Mouse (Mus musculus) hindbrain, postnatal 0 days (tissue): ENCODE results near the gene Ndufc1. TPM values are rescaled to one million over a fixed set of nuclear protein-coding genes. Genes with fewer than 3 reads are reported as not detected.
A peak's percentile ranks its signal among the peaks of the same experiment; 100 is the strongest.

Experiments
- ATAC-seq: fragments of 200-750 bp; cut with Nextera tagmentation; 2 replicates; pipeline ENCODE4 v1.8.0; 2017; ENCODE audit warnings: mild to moderate bottlenecking, moderate TSS enrichment, moderate library complexity
- DNase-seq: peaks from one replicate; pipeline ENCODE4 v3.0.0-alpha.2; 2015; ENCODE audit warnings: low spot score
- H3K27ac ChIP-seq: fragments of 300-500 bp; sonication (generic); 2 replicates; pipeline ENCODE4 v1.5.1; 2014; ENCODE audit warnings: mild to moderate bottlenecking
- H3K27me3 ChIP-seq: fragments of 300-500 bp; sonication (generic); 2 replicates; pipeline ENCODE4 v1.6.1; 2014; ENCODE audit warnings: low read length, mixed read lengths; ENCODE audit not compliant: insufficient read depth
- H3K36me3 ChIP-seq: fragments of 300-500 bp; sonication (generic); 2 replicates; pipeline ENCODE4 v1.6.1; 2014; ENCODE audit warnings: low read length, mixed read lengths; ENCODE audit not compliant: insufficient read depth
- H3K4me1 ChIP-seq: fragments of 300-500 bp; sonication (generic); 2 replicates; pipeline ENCODE4 v1.6.1; 2014; ENCODE audit warnings: antibody characterized with exemption, low read length, mixed read lengths; ENCODE audit not compliant: insufficient read depth
- H3K4me2 ChIP-seq: fragments of 300-500 bp; sonication (generic); 2 replicates; pipeline ENCODE4 v1.6.1; 2014; ENCODE audit warnings: low read depth, mild to moderate bottlenecking, low read length, moderate library complexity, mixed read lengths
- H3K4me3 ChIP-seq: fragments of 300-500 bp; sonication (generic); 2 replicates; pipeline ENCODE4 v1.5.1; 2014; ENCODE audit warnings: low read length
- H3K9ac ChIP-seq: fragments of 300-500 bp; sonication (generic); replicated peaks from 2 replicates; pipeline ENCODE4 v1.6.1; 2014; ENCODE audit warnings: mild to moderate bottlenecking, low read length, moderate library complexity, mixed read lengths
- H3K9me3 ChIP-seq: fragments of 300-500 bp; sonication (generic); 2 replicates; pipeline ENCODE4 v1.6.1; 2016; ENCODE audit warnings: low read length, mixed read lengths
- CTCF ChIP-seq: IDR thresholded peaks from 2 replicates; pipeline ENCODE4 v1.5.1; 2016; ENCODE audit warnings: antibody characterized with exemption, control low read depth, low read depth
- WGBS: fragments of 180-500 bp; shearing (Covaris S2); extraction: QIAGEN DNeasy Blood & Tissue Kit; methylation state at CpG from one replicate; pipeline ENCODE4 v1.1.7; 2014; 5-methylcytosine and 5-hydroxymethylcytosine counted together
- polyA plus RNA-seq: library from polyadenylated mRNA; unstranded; fragments of >200 nt; fragmentation: Nextera tagmentation; extraction: Ambion mirVana; gene quantifications from 2 replicates; pipeline ENCODE4 v1.2.1, GENCODE M21; 2015
- total RNA-seq: library from RNA; depleted of rRNA; stranded (reverse); fragments of >200 nt; gene quantifications from 2 replicates; pipeline ENCODE4 v1.2.3, GENCODE M21; 2014

Gene Ndufc1
- total and polyA plus RNA-seq, 2 experiments from 2014 or later, result 33.4 to 1,023 TPM

- no peaks in the 10 kb centered on the region for H3K4me1 ChIP-seq
- peak; percentile 23 for DNase-seq
- no peak for ATAC-seq
- no peaks in the 10 kb centered on the region for H3K9me3 ChIP-seq
- WGBS, result 54% methylated on average over 5 of the region's 5 CpGs
- no peak overlapping the region for H3K9ac ChIP-seq
- H3K36me3 ChIP-seq, result no peaks in the 10 kb centered on the region
- H3K27ac ChIP-seq, result no peak overlapping the region
- H3K4me2 ChIP-seq, result no peak overlapping the region
- TF ChIP-seq CTCF, result no peak
- H3K27me3 ChIP-seq, result no peaks in the 10 kb centered on the region
- no peak overlapping the region for H3K4me3 ChIP-seq
Observed at GRCm38 (mm10) chr3:51379786-51380659, 28.8 kb downstream of the Ndufc1 start.

DNA sequence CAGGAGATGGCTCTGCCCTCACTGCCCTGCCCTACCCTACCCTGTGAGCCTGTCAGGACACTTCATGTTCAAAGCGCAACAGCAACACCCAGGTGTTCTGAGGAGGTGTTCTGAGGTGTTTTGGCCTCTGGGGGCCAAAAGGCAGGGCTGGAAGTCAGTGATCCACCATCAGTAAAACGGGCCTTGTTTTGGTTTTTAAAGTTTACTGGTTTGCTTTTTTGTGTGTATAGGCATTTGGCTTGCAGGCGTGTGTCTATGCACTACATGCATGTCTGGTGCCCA is 30.2 kb downstream of the Ndufc1 start:
- H3K36me3 ChIP-seq, result no peaks in the 10 kb centered on the region
- no peaks in the 10 kb centered on the region for H3K4me1 ChIP-seq
- WGBS, result 87% methylated on average over 3 of the region's 3 CpGs
- no peaks in the 10 kb centered on the region for H3K9me3 ChIP-seq
- peak overlapping the region; percentile 46 for H3K4me2 ChIP-seq
- H3K27me3 ChIP-seq, result no peaks in the 10 kb centered on the region
- ATAC-seq, result no peak
- DNase-seq, result no peak
- H3K27ac ChIP-seq, result no peak overlapping the region
- no peak overlapping the region for H3K4me3 ChIP-seq
- TF ChIP-seq CTCF, result no peak
- no peak overlapping the region for H3K9ac ChIP-seq

- DNase-seq (peak; percentile 73), ATAC-seq (no peak)
- H3K27ac ChIP-seq, result no peak overlapping the region
- peak; percentile 67 for TF ChIP-seq CTCF
- no peaks in the 10 kb centered on the region for H3K9me3 ChIP-seq
- H3K9ac ChIP-seq, result no peak overlapping the region
- H3K4me2 ChIP-seq, result peak overlapping the region; percentile 46
- no peaks in the 10 kb centered on the region for H3K4me1 ChIP-seq
- no peaks in the 10 kb centered on the region for H3K27me3 ChIP-seq
- 46% methylated on average over 31 of the region's 31 CpGs for WGBS
- no peaks in the 10 kb centered on the region for H3K36me3 ChIP-seq
- H3K4me3 ChIP-seq, result peak overlapping the region; percentile 21
Observed at GRCm38 (mm10) chr3:51377878-51378664, 30.7 kb downstream of the Ndufc1 start.

- H3K9ac ChIP-seq, result no peak overlapping the region
- 84% methylated on average over 19 of the region's 19 CpGs for WGBS
- H3K4me1 ChIP-seq, result no peaks in the 10 kb centered on the region
Observed at GRCm38 (mm10) chr3:51375307-51376265, 33.2 kb downstream of the Ndufc1 start.

DNA sequence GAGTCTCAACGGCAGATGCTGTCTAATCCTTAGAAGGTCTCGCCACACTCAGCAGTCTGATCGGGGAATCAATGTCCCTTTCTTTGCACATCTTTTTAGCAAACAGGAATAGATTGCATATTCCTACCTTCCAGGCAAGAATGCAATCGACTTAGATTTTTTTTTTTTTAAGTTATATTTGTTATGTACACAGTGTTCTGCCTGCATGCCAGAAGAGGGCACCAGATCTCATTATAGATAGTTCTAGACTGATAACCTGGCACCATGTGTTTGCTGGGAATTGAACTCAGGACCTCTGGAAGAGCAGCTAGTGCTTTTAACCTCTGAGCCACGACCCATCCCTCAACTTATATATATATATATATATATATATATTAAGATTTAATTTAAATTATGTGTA is 35.2 kb downstream of the Ndufc1 start:
- Histone ChIP-seq H3K9ac (no peak overlapping the region), H3K9me3 (no peaks in the 10 kb centered on the region), H3K27ac (no peak overlapping the region), H3K36me3 (no peaks in the 10 kb centered on the region), H3K4me1 (no peaks in the 10 kb centered on the region), H3K27me3 (no peaks in the 10 kb centered on the region), H3K4me3 (no peak overlapping the region), H3K4me2 (no peak overlapping the region)
- ATAC-seq, result no peak
- DNase-seq, result no peak
- 78% methylated on average over 5 of the region's 5 CpGs for WGBS
- TF ChIP-seq CTCF, result no peak

More at GRCm38 (mm10) chr3:51375307-51376265, 33.2 kb downstream of the Ndufc1 start:
- Histone ChIP-seq H3K4me3 (no peak overlapping the region), H3K27ac (no peak overlapping the region), H3K9me3 (no peaks in the 10 kb centered on the region), H3K4me2 (no peak overlapping the region), H3K27me3 (no peaks in the 10 kb centered on the region), H3K36me3 (no peaks in the 10 kb centered on the region)
- TF ChIP-seq CTCF, result peak; percentile 71
- no peak for ATAC-seq
- DNase-seq, result peak; percentile 49

DNA sequence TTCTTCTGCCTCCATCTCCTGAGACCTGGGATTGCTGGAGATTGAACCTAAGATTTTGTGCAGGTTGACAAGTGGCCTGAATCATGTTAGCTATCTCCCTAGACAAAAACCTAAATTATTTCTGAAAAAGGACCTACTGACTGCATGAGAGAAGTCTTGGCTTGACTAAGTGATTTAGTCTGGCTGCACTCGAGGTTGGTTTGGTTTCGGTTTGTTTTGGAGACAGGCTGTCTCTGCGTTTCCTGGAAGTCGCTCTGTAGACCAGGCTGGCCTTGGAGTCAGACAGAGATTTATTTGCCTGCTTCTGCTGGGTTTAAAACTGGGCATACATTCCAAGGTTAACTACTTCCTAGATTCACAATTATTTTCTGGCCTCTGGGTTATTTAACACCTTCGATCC is 35.9 kb downstream of the Ndufc1 start:
- ATAC-seq (no peak), DNase-seq (no peak)
- Histone ChIP-seq H3K4me1 (no peaks in the 10 kb centered on the region), H3K27me3 (no peaks in the 10 kb centered on the region), H3K36me3 (no peaks in the 10 kb centered on the region), H3K4me2 (no peak overlapping the region), H3K9ac (no peak overlapping the region), H3K4me3 (no peak overlapping the region), H3K9me3 (no peaks in the 10 kb centered on the region), H3K27ac (no peak overlapping the region)
- no peak for TF ChIP-seq CTCF
- 79% methylated on average over 5 of the region's 5 CpGs for WGBS
